Mouse (Mus musculus) lung, postnatal 36 days (tissue): Measurements from ENCODE around the gene Cend1.

Experiments
- DNase-seq: peaks from one replicate; pipeline ENCODE4 v3.0.0; 2022; ENCODE audit warnings: mixed read lengths

The Cend1 gene

DNA sequence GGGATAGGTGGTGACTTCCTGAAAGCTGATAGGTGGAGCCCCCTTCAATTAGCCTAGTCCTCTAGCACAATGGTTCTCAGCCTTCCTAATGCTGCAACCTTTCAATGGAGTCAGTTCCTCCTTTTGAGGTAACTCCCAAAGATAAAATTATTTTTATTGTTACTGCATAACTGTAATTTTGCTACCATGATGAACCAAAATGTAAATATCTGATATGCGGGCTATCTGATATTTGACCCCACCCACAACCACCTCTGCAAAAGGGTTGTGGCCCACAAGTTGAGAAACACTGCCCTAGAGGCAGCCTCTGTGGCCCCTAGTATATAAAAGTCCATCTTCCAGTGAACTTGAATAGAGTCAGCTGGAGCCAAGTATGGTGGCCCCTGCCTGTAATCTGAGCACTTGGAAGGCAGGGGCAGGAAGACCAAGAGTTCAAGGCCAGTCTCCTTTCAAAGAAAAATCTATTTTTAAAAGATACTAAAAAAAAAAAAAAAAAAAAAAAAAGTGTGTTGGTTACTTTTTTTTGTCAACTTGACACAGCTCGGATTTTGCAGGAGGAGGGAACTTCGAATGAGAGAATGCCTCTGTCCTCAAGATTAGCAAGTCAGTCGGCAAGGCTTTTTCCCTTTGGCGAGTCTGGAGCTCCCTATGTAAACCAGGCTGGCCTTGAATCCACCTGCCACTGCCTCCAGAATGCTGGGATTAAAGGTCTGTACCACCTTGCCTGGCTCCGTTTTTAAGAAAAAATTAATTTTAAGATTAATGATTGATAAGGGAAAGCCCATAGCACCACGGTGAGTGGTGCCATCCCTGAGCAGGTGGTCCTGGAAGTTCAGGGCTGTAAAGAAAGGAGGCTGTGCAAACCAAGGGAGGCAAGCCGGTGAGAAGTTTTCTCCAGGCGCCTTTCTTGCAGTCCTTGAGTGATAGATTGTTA lies 38.7 kb downstream of the Cend1 start:
- DNase-seq, result no peak

GRCm38 (mm10) chr7:141388487-141389109 lies 40.7 kb downstream of the Cend1 start:
- no peak for DNase-seq

- no peak for DNase-seq
Observed at GRCm38 (mm10) chr7:141387807-141388486, 41.3 kb downstream of the Cend1 start.

DNA sequence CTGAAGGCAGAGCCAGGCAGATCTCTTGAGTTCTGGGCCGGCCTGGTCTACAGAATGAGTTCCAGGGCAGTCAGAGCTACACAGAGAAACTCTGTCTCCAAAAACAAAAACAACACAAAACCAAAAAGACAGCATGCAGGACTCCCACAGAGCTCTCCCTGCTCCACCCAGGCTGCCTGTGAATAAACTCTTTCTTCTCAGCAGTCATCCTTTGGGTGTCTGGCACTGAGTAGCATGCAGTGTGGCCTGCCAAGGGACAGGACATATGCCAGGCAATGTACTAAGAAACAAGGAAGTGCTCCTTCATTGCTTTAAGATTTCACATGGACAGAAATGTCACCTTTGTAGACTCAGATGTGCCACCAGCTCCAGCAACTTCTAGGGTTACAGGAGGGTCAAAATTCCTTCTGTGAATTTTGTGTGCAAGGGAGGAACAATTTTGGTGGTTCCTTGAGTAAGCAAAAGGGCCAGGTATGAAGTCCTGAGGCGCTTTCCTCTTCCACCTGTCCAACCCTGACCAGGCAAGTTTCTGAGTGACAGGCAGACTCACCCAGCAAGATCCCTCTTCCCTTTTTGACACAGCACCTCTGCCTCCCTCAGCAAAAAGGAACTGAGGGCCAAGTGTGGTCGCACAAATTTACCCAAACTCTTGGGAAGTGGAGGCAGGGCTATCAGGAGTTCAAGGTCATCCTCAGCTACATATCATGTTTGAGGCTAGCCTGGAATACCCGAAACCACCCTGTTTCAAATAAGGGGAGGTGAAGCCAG lies 48.0 kb downstream of the Cend1 start:
- DNase-seq, result no peak

DNA sequence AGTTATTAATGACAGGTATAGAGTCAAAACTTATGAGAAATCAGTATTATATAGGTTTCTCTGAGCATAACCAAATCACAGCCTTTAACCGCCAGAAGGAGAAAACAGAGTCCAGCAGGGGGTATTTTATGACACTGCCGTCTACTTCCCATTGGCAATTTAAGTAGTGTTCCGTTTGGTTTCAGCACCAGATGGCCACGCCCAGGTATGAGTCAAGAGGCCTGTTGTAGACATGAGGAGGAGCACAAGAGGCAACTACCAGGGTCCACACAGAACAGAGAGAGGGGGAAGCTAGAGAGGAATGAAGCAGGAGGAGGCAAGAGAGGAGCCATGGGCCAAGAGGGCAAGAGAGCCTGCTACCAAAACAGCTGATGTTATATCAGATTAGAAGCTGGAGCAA lies 49.7 kb downstream of the Cend1 start:
- peak; percentile 81 for DNase-seq
